Mouse (Mus musculus): Measurements from ENCODE around the gene Mmp11.

- TF ChIP-seq CTCF (IDR thresholded peaks at IDR 0.05; ENCODE audit: low read depth) (no peak), EP300 (IDR thresholded peaks at IDR 0.05; ENCODE audit: low read depth) (no peak)
These were observed 41.7 kb downstream of the Mmp11 start for GRCm38 (mm10) chr10:75894601-75895000.
